Mouse (Mus musculus): ENCODE measurements around the gene Pias1. TPM values are rescaled to one million over a fixed set of nuclear protein-coding genes. Genes with fewer than 3 reads are reported as not detected.

Gene Pias1
- polyA plus RNA-seq, 1 experiment = 5.9 TPM

GRCm38 (mm10) chr9:62857216-62857615 is 130.5 kb downstream of the Pias1 start:
- no peak overlapping the region for H3ac ChIP-seq (ENCODE audit: control insufficient read depth, insufficient read length)
- no peak overlapping the region for H3K4me3 ChIP-seq
- no peaks in the 10 kb centered on the region for H3K27me3 ChIP-seq (ENCODE audit: control insufficient read depth, insufficient read depth, insufficient read length)
- H3K79me2 ChIP-seq (ENCODE audit: control insufficient read depth, insufficient read depth) = no peaks in the 10 kb centered on the region
- no peaks in the 10 kb centered on the region for H3K36me3 ChIP-seq (ENCODE audit: control insufficient read depth, insufficient read depth)
- peak overlapping the region; percentile 91 for H3K4me2 ChIP-seq (ENCODE audit: low read depth)
- TF ChIP-seq REST (IDR thresholded peaks at IDR 0.05; ENCODE audit: insufficient read depth, insufficient read length) (no peak), TCF3 (IDR thresholded peaks at IDR 0.05; ENCODE audit: insufficient read length, low read depth) (no peak), MYOD1 (IDR thresholded peaks at IDR 0.05; ENCODE audit: control insufficient read depth in 1 of 3, insufficient read length in 2 of 3, low read depth in 2 of 3) (no peak), MAX (IDR thresholded peaks at IDR 0.05; ENCODE audit: low read depth) (no peak), CEBPB (IDR thresholded peaks at IDR 0.05; ENCODE audit: insufficient read depth, poor library complexity, severe bottlenecking) (no peak)

GRCm38 (mm10) chr9:62854483-62854882 is 133.2 kb downstream of the Pias1 start:
- Histone ChIP-seq H3K36me3 (ENCODE audit: control insufficient read depth, insufficient read depth) (no peaks in the 10 kb centered on the region), H3K27me3 (ENCODE audit: control insufficient read depth, insufficient read depth, insufficient read length) (no peaks in the 10 kb centered on the region), H3K4me3 (no peak overlapping the region), H3K4me2 (ENCODE audit: low read depth) (no peak overlapping the region), H3K79me2 (ENCODE audit: control insufficient read depth, insufficient read depth) (no peaks in the 10 kb centered on the region), H3ac (ENCODE audit: control insufficient read depth, insufficient read length) (no peak overlapping the region)
- TF ChIP-seq MAX (IDR thresholded peaks at IDR 0.05; ENCODE audit: low read depth) = no peak
- TF ChIP-seq TCF3 (IDR thresholded peaks at IDR 0.05; ENCODE audit: insufficient read length, low read depth) = no peak
- no peak for TF ChIP-seq SRF (IDR thresholded peaks at IDR 0.05; ENCODE audit: control insufficient read depth, insufficient read length, low read depth)
- TF ChIP-seq USF1 (IDR thresholded peaks at IDR 0.05; ENCODE audit: low read depth) = no peak
- TF ChIP-seq TCF12 (IDR thresholded peaks at IDR 0.05; ENCODE audit: insufficient read depth, poor library complexity, severe bottlenecking) = no peak
- TF ChIP-seq POLR2A (IDR thresholded peaks at IDR 0.05; ENCODE audit: insufficient read length, low read depth) = no peak
- TF ChIP-seq POLR2AphosphoS2 (IDR thresholded peaks at IDR 0.05; ENCODE audit: insufficient read length, low read depth) = no peak
- TF ChIP-seq MYOG (IDR thresholded peaks at IDR 0.05; ENCODE audit: control insufficient read depth in 1 of 3, insufficient read depth in 1 of 3, insufficient read length in 2 of 3, low read depth in 2 of 3) = no peak
- no peak for TF ChIP-seq MYOD1 (IDR thresholded peaks at IDR 0.05; ENCODE audit: control insufficient read depth in 1 of 3, insufficient read length in 2 of 3, low read depth in 2 of 3)
- no peak for TF ChIP-seq E2F4 (IDR thresholded peaks at IDR 0.05; ENCODE audit: insufficient read depth)
- TF ChIP-seq REST (IDR thresholded peaks at IDR 0.05; ENCODE audit: insufficient read depth, insufficient read length) = no peak
- no peak for TF ChIP-seq CEBPB (IDR thresholded peaks at IDR 0.05; ENCODE audit: insufficient read depth, poor library complexity, severe bottlenecking)

GRCm38 (mm10) chr9:62851571-62851970 is 136.2 kb downstream of the Pias1 start:
- H3K36me3 ChIP-seq (ENCODE audit: control insufficient read depth, insufficient read depth) = no peaks in the 10 kb centered on the region
- no peak overlapping the region for H3ac ChIP-seq (ENCODE audit: control insufficient read depth, insufficient read length)
- H3K4me2 ChIP-seq (ENCODE audit: low read depth) = no peak overlapping the region
- H3K79me2 ChIP-seq (ENCODE audit: control insufficient read depth, insufficient read depth) = no peaks in the 10 kb centered on the region
- H3K4me3 ChIP-seq = no peak overlapping the region
- H3K27me3 ChIP-seq (ENCODE audit: control insufficient read depth, insufficient read depth, insufficient read length) = no peaks in the 10 kb centered on the region
- no peak for TF ChIP-seq E2F4 (IDR thresholded peaks at IDR 0.05; ENCODE audit: insufficient read depth)
- no peak for TF ChIP-seq POLR2AphosphoS2 (IDR thresholded peaks at IDR 0.05; ENCODE audit: insufficient read length, low read depth)
- no peak for TF ChIP-seq USF1 (IDR thresholded peaks at IDR 0.05; ENCODE audit: low read depth)
- TF ChIP-seq TCF3 (IDR thresholded peaks at IDR 0.05; ENCODE audit: insufficient read length, low read depth) = no peak
- TF ChIP-seq REST (IDR thresholded peaks at IDR 0.05; ENCODE audit: insufficient read depth, insufficient read length) = no peak
- no peak for TF ChIP-seq MAX (IDR thresholded peaks at IDR 0.05; ENCODE audit: low read depth)
- no peak for TF ChIP-seq MYOD1 (IDR thresholded peaks at IDR 0.05; ENCODE audit: control insufficient read depth in 1 of 3, insufficient read length in 2 of 3, low read depth in 2 of 3)
- no peak for TF ChIP-seq POLR2A (IDR thresholded peaks at IDR 0.05; ENCODE audit: insufficient read length, low read depth)
- TF ChIP-seq CEBPB (IDR thresholded peaks at IDR 0.05; ENCODE audit: insufficient read depth, poor library complexity, severe bottlenecking) = no peak
- no peak for TF ChIP-seq TCF12 (IDR thresholded peaks at IDR 0.05; ENCODE audit: insufficient read depth, poor library complexity, severe bottlenecking)
- TF ChIP-seq MYOG (IDR thresholded peaks at IDR 0.05; ENCODE audit: control insufficient read depth in 1 of 3, insufficient read depth in 1 of 3, insufficient read length in 2 of 3, low read depth in 2 of 3) = no peak
- TF ChIP-seq SRF (IDR thresholded peaks at IDR 0.05; ENCODE audit: control insufficient read depth, insufficient read length, low read depth) = no peak

- no peaks in the 10 kb centered on the region for H3K27me3 ChIP-seq (ENCODE audit: control insufficient read depth, insufficient read depth, insufficient read length)
- H3K4me2 ChIP-seq (ENCODE audit: low read depth) = no peak overlapping the region
- H3K4me3 ChIP-seq = no peak overlapping the region
- TF ChIP-seq CEBPB (IDR thresholded peaks at IDR 0.05; ENCODE audit: insufficient read depth, poor library complexity, severe bottlenecking) (no peak), TCF12 (IDR thresholded peaks at IDR 0.05; ENCODE audit: insufficient read depth, poor library complexity, severe bottlenecking) (no peak), MYOD1 (IDR thresholded peaks at IDR 0.05; ENCODE audit: control insufficient read depth in 1 of 3, insufficient read length in 2 of 3, low read depth in 2 of 3) (no peak), SRF (IDR thresholded peaks at IDR 0.05; ENCODE audit: control insufficient read depth, insufficient read length, low read depth) (no peak), MYOG (IDR thresholded peaks at IDR 0.05; ENCODE audit: control insufficient read depth in 1 of 3, insufficient read depth in 1 of 3, insufficient read length in 2 of 3, low read depth in 2 of 3) (no peak), MAX (IDR thresholded peaks at IDR 0.05; ENCODE audit: low read depth) (no peak), TCF3 (IDR thresholded peaks at IDR 0.05; ENCODE audit: insufficient read length, low read depth) (no peak), POLR2A (IDR thresholded peaks at IDR 0.05; ENCODE audit: insufficient read length, low read depth) (no peak), E2F4 (IDR thresholded peaks at IDR 0.05; ENCODE audit: insufficient read depth) (no peak), USF1 (IDR thresholded peaks at IDR 0.05; ENCODE audit: low read depth) (no peak), POLR2AphosphoS2 (IDR thresholded peaks at IDR 0.05; ENCODE audit: insufficient read length, low read depth) (no peak), REST (IDR thresholded peaks at IDR 0.05; ENCODE audit: insufficient read depth, insufficient read length) (no peak)
- no peaks in the 10 kb centered on the region for H3K79me2 ChIP-seq (ENCODE audit: control insufficient read depth, insufficient read depth)
- no peaks in the 10 kb centered on the region for H3K36me3 ChIP-seq (ENCODE audit: control insufficient read depth, insufficient read depth)
- no peak overlapping the region for H3ac ChIP-seq (ENCODE audit: control insufficient read depth, insufficient read length)
These were observed 139.1 kb downstream of the Pias1 start for GRCm38 (mm10) chr9:62848641-62849040.

- no peak for TF ChIP-seq SRF (IDR thresholded peaks at IDR 0.05; ENCODE audit: control insufficient read depth, insufficient read length, low read depth)
- TF ChIP-seq TCF3 (IDR thresholded peaks at IDR 0.05; ENCODE audit: insufficient read length, low read depth) = no peak
- no peak for TF ChIP-seq CEBPB (IDR thresholded peaks at IDR 0.05; ENCODE audit: insufficient read depth, poor library complexity, severe bottlenecking)
- TF ChIP-seq TCF12 (IDR thresholded peaks at IDR 0.05; ENCODE audit: insufficient read depth, poor library complexity, severe bottlenecking) = no peak
- no peak for TF ChIP-seq E2F4 (IDR thresholded peaks at IDR 0.05; ENCODE audit: insufficient read depth)
- TF ChIP-seq POLR2A (IDR thresholded peaks at IDR 0.05; ENCODE audit: insufficient read length, low read depth) = no peak
- TF ChIP-seq MYOG (IDR thresholded peaks at IDR 0.05; ENCODE audit: control insufficient read depth in 1 of 3, insufficient read depth in 1 of 3, insufficient read length in 2 of 3, low read depth in 2 of 3) = no peak
- no peak for TF ChIP-seq POLR2AphosphoS2 (IDR thresholded peaks at IDR 0.05; ENCODE audit: insufficient read length, low read depth)
- no peak for TF ChIP-seq MAX (IDR thresholded peaks at IDR 0.05; ENCODE audit: low read depth)
- TF ChIP-seq MYOD1 (IDR thresholded peaks at IDR 0.05; ENCODE audit: control insufficient read depth in 1 of 3, insufficient read length in 2 of 3, low read depth in 2 of 3) = no peak
- TF ChIP-seq USF1 (IDR thresholded peaks at IDR 0.05; ENCODE audit: low read depth) = no peak
- TF ChIP-seq REST (IDR thresholded peaks at IDR 0.05; ENCODE audit: insufficient read depth, insufficient read length) = no peak
- Histone ChIP-seq H3K4me3 (no peak overlapping the region), H3K79me2 (ENCODE audit: control insufficient read depth, insufficient read depth) (no peaks in the 10 kb centered on the region), H3ac (ENCODE audit: control insufficient read depth, insufficient read length) (no peak overlapping the region), H3K4me2 (ENCODE audit: low read depth) (peak overlapping the region; percentile 21), H3K27me3 (ENCODE audit: control insufficient read depth, insufficient read depth, insufficient read length) (no peaks in the 10 kb centered on the region), H3K36me3 (ENCODE audit: control insufficient read depth, insufficient read depth) (no peaks in the 10 kb centered on the region)
These were observed 140.0 kb downstream of the Pias1 start for GRCm38 (mm10) chr9:62847694-62848093.
